In the genomic region with DNA sequence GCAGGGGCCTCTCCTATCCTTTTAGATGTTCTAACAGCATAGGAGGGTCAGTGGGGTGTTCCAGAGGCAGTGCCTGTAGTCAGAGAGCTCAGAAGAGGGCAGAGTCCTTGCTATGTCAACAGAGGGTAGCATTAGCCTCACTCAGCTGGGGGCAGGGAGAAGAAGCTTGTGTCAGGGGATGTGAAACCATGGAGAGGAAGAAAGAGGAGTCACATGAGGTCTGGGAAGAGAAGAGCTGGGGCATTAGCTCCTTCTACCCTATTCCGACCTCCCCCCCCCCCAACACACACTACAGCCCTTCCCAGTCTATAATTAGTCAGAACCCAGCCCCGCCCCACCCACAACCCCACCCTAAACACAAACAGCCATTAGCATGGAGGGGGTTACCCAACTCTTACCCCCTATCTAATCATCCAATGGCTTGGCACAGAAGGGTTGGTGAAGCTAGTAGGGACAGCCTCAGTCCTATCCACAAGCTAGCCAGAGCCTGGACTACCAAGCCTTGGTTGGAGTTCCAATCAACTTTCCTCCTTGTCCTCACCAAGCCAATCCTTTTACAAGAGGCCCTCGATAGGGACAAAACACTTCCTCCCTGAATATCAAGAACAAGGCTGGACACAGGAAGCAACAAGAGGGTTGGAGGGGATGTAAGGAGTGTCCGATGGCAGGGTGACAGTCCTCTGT, we compare ENCODE assay signal across 8 mouse cellular contexts. TPM values are rescaled to one million over a fixed set of nuclear protein-coding genes. Genes with fewer than 3 reads are reported as not detected.
DNase-seq lines count a peak whose midpoint lies in the region; ATAC-seq lines count a peak whose summit lies in the region.

No protein-coding gene starts in this region.

- H3K9me3 ChIP-seq in embryonic facial prominence, embryonic 10.5 days, result no peaks in the 10 kb centered on the region
- H3K9me3 ChIP-seq in hindbrain, embryonic 14.5 days (ENCODE audit: control insufficient read depth, low read length), result no peaks in the 10 kb centered on the region

- H3K4me2 ChIP-seq in hindbrain, embryonic 14.5 days (replicated peaks), result peak overlapping the region; percentile 88

- 73% methylated on average over 4 of the region's 4 CpGs for whole genome bisulfite sequencing in embryonic facial prominence, embryonic 10.5 days
- WGBS in hindbrain, embryonic 14.5 days, result 69% methylated on average over 4 of the region's 4 CpGs

- peaks cover 20% of the 10 kb centered on the region; the same call in 1 of the 2 replicates for H3K36me3 ChIP-seq in embryonic facial prominence, embryonic 10.5 days (replicated peaks)
- H3K36me3 ChIP-seq in hindbrain, embryonic 14.5 days (replicated peaks; ENCODE audit: control insufficient read depth, insufficient read depth), result no peaks in the 10 kb centered on the region

- peak overlapping the region; percentile 84 for H3K4me3 ChIP-seq in embryonic facial prominence, embryonic 10.5 days
- 0 out of 2 replicates have a peak overlapping the region, but pooled peaks have one; percentile 81 for H3K4me3 ChIP-seq in hindbrain, embryonic 14.5 days (replicated peaks; ENCODE audit: low read length)

- peak; percentile 38 to 61 for DNase-seq in heart, adult 9 months (ENCODE audit: low spot score in 2 of 2)
- DNase-seq in heart, postnatal 4 days, result no peak
- DNase-seq in embryonic facial prominence, embryonic 10.5 days (ENCODE audit: low spot score), result no peak
- DNase-seq in hindbrain, embryonic 14.5 days (ENCODE audit: low spot score), result no peak
- no peak for DNase-seq in urinary bladder, adult 2 months (ENCODE audit: low spot score)
- no peak for DNase-seq in layer of hippocampus, adult 18-20 months (ENCODE audit: low spot score in 2 of 2)
- DNase-seq in layer of hippocampus, adult 8-10 months (ENCODE audit: low spot score in 2 of 2), result no peak

- 0 out of 2 replicates have a peak overlapping the region, but pooled peaks have one; percentile 9 for H3K9ac ChIP-seq in hindbrain, embryonic 14.5 days

- H3K4me1 ChIP-seq in embryonic facial prominence, embryonic 10.5 days, result peaks cover 91% of the 10 kb centered on the region
- H3K4me1 ChIP-seq in hindbrain, embryonic 14.5 days (replicated peaks; ENCODE audit: control insufficient read depth, insufficient read depth, low read length), result peaks cover 72% of the 10 kb centered on the region

- peak overlapping the region; percentile 73 for H3K27ac ChIP-seq in embryonic facial prominence, embryonic 10.5 days (replicated peaks)
- H3K27ac ChIP-seq in hindbrain, embryonic 14.5 days, result peak overlapping the region; percentile 60; the same call in 1 of the 2 replicates

- no peak for ATAC-seq in hindbrain, embryonic 14.5 days (ENCODE audit: low FRiP score)
- peak; percentile 68 for ATAC-seq in megakaryocyte, adult 5-6 weeks (ENCODE audit: poor library complexity, severe bottlenecking)

- H3K27me3 ChIP-seq in embryonic facial prominence, embryonic 10.5 days (replicated peaks; ENCODE audit: low read depth, poor library complexity, severe bottlenecking), result no peaks in the 10 kb centered on the region
- no peaks in the 10 kb centered on the region for H3K27me3 ChIP-seq in hindbrain, embryonic 14.5 days (ENCODE audit: control insufficient read depth, insufficient read depth, low read length)

RNA-seq across cellular contexts. Expression of a gene that starts 2.9 kb away (rescaled TPM):
- 100 to 1,000 TPM; 132 to 137 TPM for total RNA-seq in heart, postnatal 4 days (2021)
- polyA plus RNA-seq in embryonic facial prominence, embryonic 10.5 days (2016; fragmentation: Nextera tagmentation; extraction: Ambion mirVana), result 146 and 152 TPM in 2 replicates
- polyA plus RNA-seq in hindbrain, embryonic 14.5 days (2014; fragmentation: Nextera tagmentation; extraction: Ambion mirVana), result 99.2 and 101 TPM in 2 replicates
- total RNA-seq in megakaryocyte, adult 5-6 weeks (2015), result 95.9 and 101 TPM in 2 replicates
- 111 and 118 TPM in 2 replicates for total RNA-seq in megakaryocyte, adult 5-6 weeks (2017)
- polyA plus RNA-seq in urinary bladder, adult 2 months (2012; rRNA removed), result 171 and 187 TPM in 2 replicates
- 10 to 100 TPM; 46.4 to 55.0 TPM for total RNA-seq in layer of hippocampus, adult 18-20 months (2021)
- 10 to 100 TPM; 54.0 to 78.5 (median 67.5) TPM for total RNA-seq in layer of hippocampus, adult 8-10 months (2022)

RNA-seq across cellular contexts. Expression of a gene that starts 18.6 kb away (rescaled TPM):
- 10 to 100 TPM in 1 of 2 experiments, 1 to 10 TPM in 1; 8.7 to 10.3 TPM for total RNA-seq in heart, postnatal 4 days (2021)
- 26.1 and 29.1 TPM in 2 replicates for polyA plus RNA-seq in embryonic facial prominence, embryonic 10.5 days (2016; fragmentation: Nextera tagmentation; extraction: Ambion mirVana)
- 71.4 and 71.6 TPM in 2 replicates for polyA plus RNA-seq in hindbrain, embryonic 14.5 days (2014; fragmentation: Nextera tagmentation; extraction: Ambion mirVana)
- total RNA-seq in megakaryocyte, adult 5-6 weeks (2015), result 0.71 and 1.4 TPM in 2 replicates
- 0.59 and 0.89 TPM in 2 replicates for total RNA-seq in megakaryocyte, adult 5-6 weeks (2017)
- polyA plus RNA-seq in urinary bladder, adult 2 months (2012; rRNA removed), result 16.0 and 23.8 TPM in 2 replicates
- 10 to 100 TPM; 34.8 to 39.1 TPM for total RNA-seq in layer of hippocampus, adult 18-20 months (2021)
- total RNA-seq in layer of hippocampus, adult 8-10 months (2022), result 10 to 100 TPM; 38.9 to 52.1 (median 45.1) TPM

RNA-seq across cellular contexts. Expression of a gene that starts 28.3 kb away (rescaled TPM):
- 1 to 10 TPM; 4.1 to 5.4 TPM for total RNA-seq in heart, postnatal 4 days (2021)
- polyA plus RNA-seq in embryonic facial prominence, embryonic 10.5 days (2016; fragmentation: Nextera tagmentation; extraction: Ambion mirVana), result 16.1 and 20.6 TPM in 2 replicates
- polyA plus RNA-seq in hindbrain, embryonic 14.5 days (2014; fragmentation: Nextera tagmentation; extraction: Ambion mirVana), result 20.4 and 22.4 TPM in 2 replicates
- 0.40 and 0.43 TPM in 2 replicates for total RNA-seq in megakaryocyte, adult 5-6 weeks (2015)
- total RNA-seq in megakaryocyte, adult 5-6 weeks (2017), result 0.24 and 0.51 TPM in 2 replicates
- polyA plus RNA-seq in urinary bladder, adult 2 months (2012; rRNA removed), result 6.6 and 7.5 TPM in 2 replicates
- 10 to 100 TPM; 19.2 to 21.2 TPM for total RNA-seq in layer of hippocampus, adult 18-20 months (2021)
- 10 to 100 TPM; 21.4 to 27.4 (median 24.8) TPM for total RNA-seq in layer of hippocampus, adult 8-10 months (2022)

RNA-seq across cellular contexts. Expression of a gene that starts 33.6 kb away (rescaled TPM):
- 10 to 100 TPM; 51.4 to 54.7 TPM for total RNA-seq in heart, postnatal 4 days (2021)
- 23.8 and 26.8 TPM in 2 replicates for polyA plus RNA-seq in embryonic facial prominence, embryonic 10.5 days (2016; fragmentation: Nextera tagmentation; extraction: Ambion mirVana)
- polyA plus RNA-seq in hindbrain, embryonic 14.5 days (2014; fragmentation: Nextera tagmentation; extraction: Ambion mirVana), result 78.2 and 84.0 TPM in 2 replicates
- 10.5 and 13.1 TPM in 2 replicates for total RNA-seq in megakaryocyte, adult 5-6 weeks (2015)
- total RNA-seq in megakaryocyte, adult 5-6 weeks (2017), result 11.6 and 12.4 TPM in 2 replicates
- 29.1 and 41.4 TPM in 2 replicates for polyA plus RNA-seq in urinary bladder, adult 2 months (2012; rRNA removed)
- 100 to 1,000 TPM; 157 to 166 TPM for total RNA-seq in layer of hippocampus, adult 18-20 months (2021)
- total RNA-seq in layer of hippocampus, adult 8-10 months (2022), result 100 to 1,000 TPM; 147 to 171 (median 157) TPM

RNA-seq across cellular contexts. Expression of a gene that starts 37.2 kb away (rescaled TPM):
- 10 to 100 TPM; 28.8 to 28.9 TPM for total RNA-seq in heart, postnatal 4 days (2021)
- polyA plus RNA-seq in embryonic facial prominence, embryonic 10.5 days (2016; fragmentation: Nextera tagmentation; extraction: Ambion mirVana), result 16.6 and 19.6 TPM in 2 replicates
- polyA plus RNA-seq in hindbrain, embryonic 14.5 days (2014; fragmentation: Nextera tagmentation; extraction: Ambion mirVana), result 3.3 and 4.0 TPM in 2 replicates
- total RNA-seq in megakaryocyte, adult 5-6 weeks (2015), result 0.64 and 0.65 TPM in 2 replicates
- not detected in 2 replicates for total RNA-seq in megakaryocyte, adult 5-6 weeks (2017)
- polyA plus RNA-seq in urinary bladder, adult 2 months (2012; rRNA removed), result 44.5 and 49.8 TPM in 2 replicates
- total RNA-seq in layer of hippocampus, adult 18-20 months (2021), result 1 to 10 TPM; 4.8 to 5.4 TPM
- 1 to 10 TPM; 4.9 to 9.7 (median 7.0) TPM for total RNA-seq in layer of hippocampus, adult 8-10 months (2022)

Comparison
In these comparisons a context has a peak if more than half of its experiments do, and no peak if none do; other contexts are left out.
1. DNase-seq: peak in heart, adult 9 months (2 of 2); none in heart, postnatal 4 days (single experiment), embryonic facial prominence, embryonic 10.5 days (single experiment), hindbrain, embryonic 14.5 days (single experiment), urinary bladder, adult 2 months (single experiment), layer of hippocampus, adult 18-20 months (0 of 2) and layer of hippocampus, adult 8-10 months (0 of 2).